Mouse (Mus musculus): ENCODE measurements around the gene Cutc. TPM values are rescaled to one million over a fixed set of nuclear protein-coding genes. Genes with fewer than 3 reads are reported as not detected.

Cutc gene
- polyA plus RNA-seq, 1 experiment from 2014 or later: 18.3 TPM

- peaks cover 49% of the 10 kb centered on the region for H3K36me3 ChIP-seq
Measured at GRCm38 (mm10) chr19:43726510-43727146, 26.2 kb upstream of the Cutc start.

DNA sequence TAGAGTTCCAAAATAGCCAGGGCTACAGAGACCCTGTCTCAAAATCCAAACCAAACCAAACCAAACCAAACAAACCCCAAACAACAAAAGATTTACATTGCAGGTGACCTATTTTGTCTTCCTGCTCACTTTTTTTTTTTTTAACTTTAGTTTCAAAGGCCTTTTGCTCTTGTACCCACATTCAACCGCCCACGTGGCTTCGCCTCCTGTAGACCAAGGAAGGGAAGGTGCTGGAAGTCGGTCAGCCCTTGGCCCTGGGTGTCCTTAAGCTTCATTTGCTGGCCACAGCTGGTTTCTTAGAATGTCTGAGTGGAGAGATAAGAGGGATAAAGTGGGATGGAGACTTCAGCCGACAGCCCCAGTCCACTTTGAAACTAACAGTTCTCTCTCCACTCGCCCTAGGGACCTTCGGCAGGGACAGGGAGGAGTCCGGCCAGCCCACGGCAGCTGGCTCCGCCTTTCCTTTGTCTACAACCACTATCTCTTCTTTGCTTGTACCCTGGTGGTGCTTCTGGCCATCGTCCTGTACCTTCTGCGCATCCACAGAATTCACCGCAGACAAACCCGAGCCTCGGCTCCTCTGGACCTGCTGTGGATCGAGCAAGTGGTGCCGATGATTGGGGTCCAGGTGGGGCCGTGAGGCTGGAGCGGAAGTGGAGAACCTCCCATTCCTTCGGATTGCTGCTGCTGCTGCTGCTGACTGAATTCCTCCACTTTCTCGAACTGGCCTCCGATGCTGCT, 23.3 kb upstream of the Cutc start:
- no peak overlapping the region for H3K9ac ChIP-seq
- 44% methylated on average over 22 of the region's 22 CpGs for whole genome bisulfite sequencing
- ATAC-seq (ENCODE audit: insufficient read depth, low FRiP score, low read depth): no peak
- H3K27me3 ChIP-seq (replicated peaks): no peaks in the 10 kb centered on the region
- peaks cover 48% of the 10 kb centered on the region for H3K36me3 ChIP-seq
- H3K4me1 ChIP-seq: no peaks in the 10 kb centered on the region
- H3K9me3 ChIP-seq: no peaks in the 10 kb centered on the region
- peak overlapping the region; percentile 42 for H3K4me2 ChIP-seq
- peak overlapping the region; percentile 28 for H3K4me3 ChIP-seq (replicated peaks)
- H3K27ac ChIP-seq: no peak overlapping the region

More at GRCm38 (mm10) chr19:43726510-43727146, 26.2 kb upstream of the Cutc start:
- Histone ChIP-seq H3K9me3 (no peaks in the 10 kb centered on the region), H3K4me3 (replicated peaks) (no peak overlapping the region), H3K4me1 (no peaks in the 10 kb centered on the region), H3K4me2 (no peak overlapping the region), H3K9ac (no peak overlapping the region), H3K27me3 (replicated peaks) (no peaks in the 10 kb centered on the region), H3K27ac (no peak overlapping the region)
- no peak for ATAC-seq (ENCODE audit: insufficient read depth, low FRiP score, low read depth)
- 94% methylated on average over 15 of the region's 15 CpGs for WGBS

- ATAC-seq (ENCODE audit: insufficient read depth, low FRiP score, low read depth): no peak
- H3K9me3 ChIP-seq: no peaks in the 10 kb centered on the region
- peak overlapping the region; percentile 28 for H3K4me3 ChIP-seq (replicated peaks)
- no peaks in the 10 kb centered on the region for H3K27me3 ChIP-seq (replicated peaks)
- H3K4me2 ChIP-seq: peak overlapping the region; percentile 42
- no peak overlapping the region for H3K27ac ChIP-seq
- 39% methylated on average over 8 of the region's 8 CpGs for WGBS
- no peaks in the 10 kb centered on the region for H3K4me1 ChIP-seq
- H3K9ac ChIP-seq: no peak overlapping the region
- H3K36me3 ChIP-seq: peaks cover 47% of the 10 kb centered on the region
Measured at GRCm38 (mm10) chr19:43730037-43730428, 22.8 kb upstream of the Cutc start.

DNA sequence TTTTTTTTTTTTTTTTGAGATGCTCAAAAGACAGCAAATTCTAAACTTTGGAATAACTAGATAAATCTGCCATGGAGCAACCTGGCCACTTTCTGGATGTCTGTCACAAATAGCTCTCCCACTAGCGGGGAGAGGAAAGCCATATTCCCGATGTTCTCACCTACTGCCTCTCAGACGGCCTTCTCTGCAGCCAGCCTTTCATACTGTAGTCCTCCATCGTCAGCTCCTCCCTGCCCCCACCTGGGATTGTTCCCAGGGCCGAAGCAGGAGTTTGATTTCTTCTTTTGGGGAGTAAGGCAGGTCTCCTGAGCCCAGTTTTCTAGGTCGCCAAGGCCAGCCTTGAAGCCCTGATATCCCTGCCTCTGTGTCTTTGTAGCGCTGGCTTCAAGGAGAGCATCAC, 21.6 kb upstream of the Cutc start:
- WGBS: 61% methylated on average over 7 of the region's 7 CpGs

GRCm38 (mm10) chr19:43738409-43738808, 14.4 kb upstream of the Cutc start:
- Histone ChIP-seq H3K27ac (no peak overlapping the region), H3K9me3 (no peaks in the 10 kb centered on the region), H3K36me3 (peaks cover 48% of the 10 kb centered on the region), H3K4me3 (replicated peaks) (no peak overlapping the region), H3K4me1 (no peaks in the 10 kb centered on the region), H3K27me3 (replicated peaks) (no peaks in the 10 kb centered on the region), H3K4me2 (no peak overlapping the region), H3K9ac (no peak overlapping the region)
- ATAC-seq (ENCODE audit: insufficient read depth, low FRiP score, low read depth): no peak
- WGBS: 96% methylated on average over 10 of the region's 10 CpGs

More for the DNA sequence above, 21.6 kb upstream of the Cutc start:
- Histone ChIP-seq H3K27ac (no peak overlapping the region), H3K36me3 (peaks cover 40% of the 10 kb centered on the region), H3K9ac (no peak overlapping the region), H3K9me3 (no peaks in the 10 kb centered on the region), H3K4me1 (no peaks in the 10 kb centered on the region), H3K27me3 (replicated peaks) (no peaks in the 10 kb centered on the region), H3K4me3 (replicated peaks) (no peak overlapping the region), H3K4me2 (no peak overlapping the region)
- ATAC-seq (ENCODE audit: insufficient read depth, low FRiP score, low read depth): no peak

DNA sequence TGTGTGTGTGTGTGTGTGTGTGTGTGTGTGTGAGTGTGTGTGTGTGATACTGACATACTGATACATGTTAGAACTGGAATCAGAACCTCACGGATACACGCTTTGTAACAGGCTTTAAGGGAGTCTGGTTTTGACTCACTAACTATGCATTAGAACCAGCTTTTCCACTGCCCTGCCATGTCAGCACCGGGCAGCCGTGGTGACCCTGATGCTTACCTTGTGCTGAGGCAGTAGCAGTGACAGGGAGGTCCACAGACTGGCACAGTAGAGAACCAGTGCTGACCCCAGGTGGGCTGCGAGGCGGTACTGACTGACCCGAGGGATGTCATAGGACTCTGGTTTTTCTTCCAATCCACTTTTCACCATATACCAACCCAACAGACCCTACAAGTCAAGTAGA, 9.4 kb upstream of the Cutc start:
- no peaks in the 10 kb centered on the region for H3K4me1 ChIP-seq
- H3K27me3 ChIP-seq (replicated peaks): no peaks in the 10 kb centered on the region
- 91% methylated on average over 7 of the region's 7 CpGs for WGBS
- H3K9ac ChIP-seq: no peak overlapping the region
- H3K27ac ChIP-seq: no peak overlapping the region
- ATAC-seq (ENCODE audit: insufficient read depth, low FRiP score, low read depth): no peak
- H3K4me2 ChIP-seq: no peak overlapping the region
- H3K4me3 ChIP-seq (replicated peaks): no peak overlapping the region
- H3K36me3 ChIP-seq: peaks cover 56% of the 10 kb centered on the region
- no peaks in the 10 kb centered on the region for H3K9me3 ChIP-seq

GRCm38 (mm10) chr19:43745740-43746139, 7.1 kb upstream of the Cutc start:
- H3K9me3 ChIP-seq: no peaks in the 10 kb centered on the region
- H3K36me3 ChIP-seq: peaks cover 48% of the 10 kb centered on the region
- H3K4me1 ChIP-seq: no peaks in the 10 kb centered on the region
- H3K4me3 ChIP-seq (replicated peaks): no peak overlapping the region
- H3K27me3 ChIP-seq (replicated peaks): no peaks in the 10 kb centered on the region
- H3K9ac ChIP-seq: no peak overlapping the region
- WGBS: 86% methylated on average over 3 of the region's 3 CpGs
- no peak overlapping the region for H3K4me2 ChIP-seq
- no peak for ATAC-seq (ENCODE audit: insufficient read depth, low FRiP score, low read depth)
- H3K27ac ChIP-seq: no peak overlapping the region

GRCm38 (mm10) chr19:43747877-43748276, 4.9 kb upstream of the Cutc start:
- H3K27ac ChIP-seq: no peak overlapping the region
- no peak for ATAC-seq (ENCODE audit: insufficient read depth, low FRiP score, low read depth)

GRCm38 (mm10) chr19:43750008-43750407, 2.8 kb upstream of the Cutc start:
- no peak overlapping the region for H3K27ac ChIP-seq
- WGBS: 90% methylated on average over 2 of the region's 2 CpGs
- H3K27me3 ChIP-seq (replicated peaks): no peaks in the 10 kb centered on the region
- no peak overlapping the region for H3K9ac ChIP-seq
- H3K4me3 ChIP-seq (replicated peaks): no peak overlapping the region
- peaks cover 27% of the 10 kb centered on the region for H3K36me3 ChIP-seq
- no peak overlapping the region for H3K4me2 ChIP-seq
- no peaks in the 10 kb centered on the region; the same call in 1 of the 2 replicates for H3K4me1 ChIP-seq
- ATAC-seq (ENCODE audit: insufficient read depth, low FRiP score, low read depth): no peak
- no peaks in the 10 kb centered on the region for H3K9me3 ChIP-seq

More at GRCm38 (mm10) chr19:43747877-43748276, 4.9 kb upstream of the Cutc start:
- Histone ChIP-seq H3K4me2 (no peak overlapping the region), H3K36me3 (peaks cover 35% of the 10 kb centered on the region), H3K9ac (no peak overlapping the region), H3K9me3 (no peaks in the 10 kb centered on the region), H3K27me3 (replicated peaks) (no peaks in the 10 kb centered on the region), H3K4me3 (replicated peaks) (no peak overlapping the region), H3K4me1 (no peaks in the 10 kb centered on the region; the same call in 1 of the 2 replicates)
- WGBS: 89% methylated on average over 4 of the region's 4 CpGs

- peak overlapping the region; percentile 75 for H3K4me3 ChIP-seq (replicated peaks)
- no peaks in the 10 kb centered on the region for H3K27me3 ChIP-seq (replicated peaks)
- H3K36me3 ChIP-seq: peaks cover 5% of the 10 kb centered on the region
- H3K4me1 ChIP-seq: no peaks in the 10 kb centered on the region; the same call in 1 of the 2 replicates
- H3K9me3 ChIP-seq: no peaks in the 10 kb centered on the region
- peak overlapping the region; percentile 98 for H3K27ac ChIP-seq
- peak; percentile 87 for ATAC-seq (ENCODE audit: insufficient read depth, low FRiP score, low read depth)
- WGBS: under 1% methylated on average over 23 of the region's 24 CpGs
- peak overlapping the region; percentile 60 for H3K9ac ChIP-seq
- H3K4me2 ChIP-seq: peak overlapping the region; percentile 65
Measured at GRCm38 (mm10) chr19:43753226-43753835, 535 bp downstream of the Cutc start.

DNA sequence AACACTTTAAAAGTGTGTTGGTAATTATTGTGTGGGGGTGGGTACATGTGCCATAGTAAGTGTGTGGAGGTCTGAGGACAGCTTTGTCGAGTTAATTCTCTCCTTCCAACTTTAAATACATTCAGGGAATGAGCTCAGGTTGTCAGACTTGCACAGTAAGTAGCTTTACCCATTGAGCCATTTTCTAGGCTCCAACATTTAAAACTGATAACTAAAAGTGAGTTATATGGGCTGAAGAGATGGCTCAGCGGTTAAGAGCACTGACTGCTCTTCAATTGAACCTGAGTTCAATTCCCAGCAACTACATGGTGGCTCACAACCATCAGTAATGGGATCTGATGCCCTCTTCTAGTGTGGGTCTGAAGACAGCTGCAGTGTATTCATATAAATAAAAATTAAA, 1.4 kb downstream of the Cutc start:
- Histone ChIP-seq H3K4me2 (no peak overlapping the region), H3K9ac (no peak overlapping the region), H3K27me3 (replicated peaks) (no peaks in the 10 kb centered on the region), H3K4me1 (no peaks in the 10 kb centered on the region; the same call in 1 of the 2 replicates), H3K4me3 (replicated peaks) (no peak overlapping the region), H3K27ac (no peak overlapping the region), H3K9me3 (no peaks in the 10 kb centered on the region), H3K36me3 (no peaks in the 10 kb centered on the region)
- 66% methylated on average over 2 of the region's 2 CpGs for WGBS
- ATAC-seq (ENCODE audit: insufficient read depth, low FRiP score, low read depth): no peak

DNA sequence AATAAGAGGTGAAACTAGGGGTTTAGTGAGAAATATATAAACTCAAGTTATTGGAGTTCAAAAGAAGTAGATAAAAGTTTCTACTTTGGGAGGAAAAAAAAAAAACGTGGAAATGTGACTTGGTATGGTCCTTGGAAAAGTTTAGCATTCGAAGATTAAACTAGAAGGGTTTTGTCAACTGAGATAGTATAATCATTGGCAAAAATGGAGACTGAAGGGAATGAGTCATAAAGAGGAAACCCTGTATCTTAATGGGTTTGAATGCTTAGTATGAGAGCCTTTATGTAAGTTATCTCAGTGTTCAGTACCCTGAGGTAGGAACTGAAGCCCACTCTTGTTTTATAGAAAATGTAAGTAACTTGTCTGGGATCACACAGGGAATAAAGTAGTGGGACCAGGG, 2.1 kb downstream of the Cutc start:
- H3K27ac ChIP-seq: no peak overlapping the region
- H3K9ac ChIP-seq: no peak overlapping the region
- no peak overlapping the region for H3K4me2 ChIP-seq
- no peaks in the 10 kb centered on the region for H3K27me3 ChIP-seq (replicated peaks)
- 78% methylated on average over 2 of the region's 2 CpGs for WGBS
- H3K9me3 ChIP-seq: no peaks in the 10 kb centered on the region
- no peaks in the 10 kb centered on the region for H3K36me3 ChIP-seq
- no peaks in the 10 kb centered on the region; the same call in 1 of the 2 replicates for H3K4me1 ChIP-seq
- no peak for ATAC-seq (ENCODE audit: insufficient read depth, low FRiP score, low read depth)
- H3K4me3 ChIP-seq (replicated peaks): no peak overlapping the region

All from stomach, embryonic 15.5 days (tissue).